In the genomic region with DNA sequence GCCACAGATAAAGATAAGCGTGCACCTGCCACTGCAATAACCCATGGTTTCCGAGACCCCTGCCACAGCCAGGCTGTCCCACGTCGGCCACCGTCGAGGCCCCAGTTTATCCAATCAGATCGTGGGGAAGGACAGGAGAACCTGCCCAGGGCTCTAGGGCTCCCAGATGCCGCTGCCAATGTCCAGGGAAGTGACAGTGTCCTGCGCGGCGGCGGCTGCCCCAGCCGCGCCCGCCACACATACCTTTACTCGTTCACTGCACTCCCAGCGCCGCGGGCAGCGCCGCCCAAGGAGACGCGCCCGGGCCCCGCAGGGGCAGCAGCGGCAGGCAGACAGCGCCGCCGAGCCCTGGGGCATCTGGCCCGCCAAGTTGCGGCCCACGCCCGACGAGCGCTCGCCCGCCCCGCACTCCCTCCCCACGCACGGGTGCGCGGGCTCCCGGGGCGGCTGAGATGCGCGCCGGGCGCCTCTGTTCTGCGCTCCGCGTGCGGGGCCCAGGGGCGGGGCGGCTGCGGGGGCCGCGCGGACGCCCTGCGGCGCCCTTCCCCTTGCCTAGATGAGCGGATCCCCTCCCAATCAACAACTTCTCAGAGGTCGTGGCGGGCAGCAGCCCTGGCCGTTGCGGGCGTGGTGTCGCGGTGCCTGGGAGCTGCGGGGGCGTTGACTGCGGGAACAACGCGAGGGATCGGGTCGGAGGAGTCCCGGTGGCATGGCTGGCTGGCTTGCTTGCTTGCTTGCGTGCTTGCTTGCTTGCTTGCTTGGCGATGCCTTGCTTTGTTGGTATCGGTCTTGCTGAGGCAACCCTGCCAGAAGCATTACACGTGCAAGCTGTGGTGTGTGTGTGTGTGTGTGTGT, we compare ENCODE assay signal across 9 mouse cellular contexts. TPM values are rescaled to one million over a fixed set of nuclear protein-coding genes. Genes with fewer than 3 reads are reported as not detected.
DNase-seq lines count a peak whose midpoint lies in the region; ATAC-seq lines count a peak whose summit lies in the region.
"Had no signal": no experiment of that assay in that cellular context is flagged by ENCODE, and none has a peak within 500 bp of the region (broad histone marks: within the 10 kb centered on the region; RNA-seq: fewer than 3 reads in every experiment).

A gene (minus strand): TSS at position 811 of the 855 bp plus-strand sequence.

- ATAC-seq in megakaryocyte, adult 5-6 weeks (ENCODE audit: poor library complexity, severe bottlenecking), result no peak
- peak; percentile 87 for ATAC-seq in forebrain, embryonic 12.5 days (ENCODE audit: low FRiP score)
- peak; percentile 61 for ATAC-seq in heart, embryonic 16.5 days (replicated peaks; ENCODE audit: extremely low read depth, insufficient read depth, low FRiP score)
- no peak for ATAC-seq in liver, embryonic 13.5 days (ENCODE audit: low read depth)

- H3K36me3 ChIP-seq in megakaryocyte, embryonic 14.5 days (replicated peaks; ENCODE audit: low read length), result no peaks in the 10 kb centered on the region
- H3K36me3 ChIP-seq in forebrain, embryonic 12.5 days (replicated peaks), result no peaks in the 10 kb centered on the region
- no peaks in the 10 kb centered on the region for H3K36me3 ChIP-seq in heart, embryonic 16.5 days (ENCODE audit: control insufficient read depth, insufficient read depth)
- H3K36me3 ChIP-seq in liver, embryonic 13.5 days, result no peaks in the 10 kb centered on the region
- H3K36me3 ChIP-seq: G1E had no signal

- H3K4me2 ChIP-seq in forebrain, embryonic 12.5 days, result peak within 1 kb of the TSS; percentile 83
- H3K4me2 ChIP-seq in heart, embryonic 16.5 days (ENCODE audit: low read depth, low read length), result peak within 1 kb of the TSS; percentile 99
- H3K4me2 ChIP-seq in liver, embryonic 13.5 days, result peak within 1 kb of the TSS; percentile 64

- H3K4me3 ChIP-seq in megakaryocyte, embryonic 14.5 days (replicated peaks), result peak within 1 kb of the TSS; percentile 86
- H3K4me3 ChIP-seq in forebrain, embryonic 12.5 days (replicated peaks), result peak within 1 kb of the TSS; percentile 72
- H3K4me3 ChIP-seq in heart, embryonic 16.5 days (ENCODE audit: low read length), result peak within 1 kb of the TSS; percentile 79
- peak within 1 kb of the TSS; percentile 51 for H3K4me3 ChIP-seq in liver, embryonic 13.5 days (replicated peaks)

- peak within 1 kb of the TSS; percentile 81 for H3K9ac ChIP-seq in forebrain, embryonic 12.5 days
- H3K9ac ChIP-seq in heart, embryonic 16.5 days (ENCODE audit: low read length), result peak within 1 kb of the TSS; percentile 82
- H3K9ac ChIP-seq in liver, embryonic 13.5 days, result no peak within 1 kb of the TSS

- peaks cover 12% of the 10 kb centered on the region for H3K4me1 ChIP-seq in megakaryocyte, embryonic 14.5 days
- no peaks in the 10 kb centered on the region for H3K4me1 ChIP-seq in forebrain, embryonic 12.5 days
- H3K4me1 ChIP-seq in heart, embryonic 16.5 days (ENCODE audit: control insufficient read depth, insufficient read depth, low read length), result peaks cover 2% of the 10 kb centered on the region; the same call in 1 of the 2 replicates
- H3K4me1 ChIP-seq in liver, embryonic 13.5 days (replicated peaks), result no peaks in the 10 kb centered on the region

- DNase-seq in layer of hippocampus, adult 11-12 months (ENCODE audit: low spot score), result peak; percentile 62
- no peak for DNase-seq in liver, embryonic 13.5 days
- peak; percentile 83 for DNase-seq in retina, postnatal 1 day
- DNase-seq in adipocyte (ENCODE audit: low spot score), result no peak

- H3K27ac ChIP-seq in forebrain, embryonic 12.5 days, result peak within 1 kb of the TSS; percentile 59; the same call in 1 of the 2 replicates
- H3K27ac ChIP-seq in heart, embryonic 16.5 days (ENCODE audit: low read length), result no peak within 1 kb of the TSS
- H3K27ac ChIP-seq in liver, embryonic 13.5 days, result no peak within 1 kb of the TSS

- under 1% methylated on average over 71 of the region's 81 CpGs for whole genome bisulfite sequencing in forebrain, embryonic 12.5 days
- under 1% methylated on average over 81 of the region's 81 CpGs for WGBS in heart, embryonic 16.5 days
- under 1% methylated on average over 75 of the region's 81 CpGs for WGBS in liver, embryonic 13.5 days (ENCODE audit: insufficient replicate concordance)

- H3K27me3 ChIP-seq in megakaryocyte, embryonic 14.5 days (replicated peaks), result peaks cover 27% of the 10 kb centered on the region
- H3K27me3 ChIP-seq in forebrain, embryonic 12.5 days, result no peaks in the 10 kb centered on the region
- H3K27me3 ChIP-seq in heart, embryonic 16.5 days (ENCODE audit: control insufficient read depth, insufficient read depth, low read length), result peaks cover 2% of the 10 kb centered on the region; the same call in 1 of the 2 replicates
- peaks cover 29% of the 10 kb centered on the region for H3K27me3 ChIP-seq in liver, embryonic 13.5 days

- H3K9me3 ChIP-seq in megakaryocyte, embryonic 14.5 days, result peaks cover 8% of the 10 kb centered on the region; the same call in 1 of the 2 replicates
- no peaks in the 10 kb centered on the region for H3K9me3 ChIP-seq in forebrain, embryonic 12.5 days
- no peaks in the 10 kb centered on the region for H3K9me3 ChIP-seq in heart, embryonic 16.5 days (replicated peaks; ENCODE audit: control insufficient read depth, low read length)
- H3K9me3 ChIP-seq in liver, embryonic 13.5 days (replicated peaks), result no peaks in the 10 kb centered on the region

RNA-seq across cellular contexts. Expression of the gene that starts here (rescaled TPM):
- not detected in 2 replicates for polyA plus RNA-seq in megakaryocyte, embryonic 14.5 days (2012; ENCODE audit: insufficient read depth, low replicate concordance)
- not detected in 2 replicates for total RNA-seq in megakaryocyte, adult 5-6 weeks (2015)
- total RNA-seq in megakaryocyte, adult 5-6 weeks (2017), result not detected in 2 replicates
- 4.9 and 6.0 TPM in 2 replicates for polyA plus RNA-seq in forebrain, embryonic 12.5 days (2016; fragmentation: Nextera tagmentation; extraction: Ambion mirVana)
- 0.49 and 0.50 TPM in 2 replicates for polyA plus RNA-seq in heart, embryonic 16.5 days (2015; fragmentation: Nextera tagmentation; extraction: Ambion mirVana)
- 0.09 and 0.20 TPM in 2 replicates for polyA plus RNA-seq in liver, embryonic 13.5 days (2015; fragmentation: Nextera tagmentation; extraction: Ambion mirVana)
- polyA plus RNA-seq: G1E had no signal

Comparison
In these comparisons a context has a peak if more than half of its experiments do, and no peak if none do; other contexts are left out.
1. Peak in ATAC-seq, H3K4me3 ChIP-seq, H3K9ac ChIP-seq and H3K4me2 ChIP-seq in heart, embryonic 16.5 days; RNA of the gene not detected or under 1 TPM.
2. DNase-seq: peak in layer of hippocampus, adult 11-12 months (single experiment) and retina, postnatal 1 day (single experiment); none in liver, embryonic 13.5 days (single experiment) and adipocyte (single experiment).
3. Peak in every context shown above with its lines, with median percentiles within 50 percentile points of each other: H3K4me3 ChIP-seq and H3K4me2 ChIP-seq.